Mouse (Mus musculus): Measurements from ENCODE around the gene Lpin1. TPM values are rescaled to one million over a fixed set of nuclear protein-coding genes. Genes with fewer than 3 reads are reported as not detected.

Gene Lpin1
- polyA plus RNA-seq, 1 experiment from 2014 or later = 17.1 TPM

- 77% methylated on average over 6 of the region's 6 CpGs for WGBS
- Histone ChIP-seq H3K4me3 (no peak overlapping the region), H3K9me3 (replicated peaks) (no peaks in the 10 kb centered on the region), H3K27me3 (no peaks in the 10 kb centered on the region), H3K4me1 (no peaks in the 10 kb centered on the region), H3K27ac (no peak overlapping the region), H3K9ac (no peak overlapping the region), H3K4me2 (replicated peaks) (no peak overlapping the region), H3K36me3 (no peaks in the 10 kb centered on the region)
- no peak for ATAC-seq (ENCODE audit: low FRiP score)
These were observed 118.1 kb downstream of the Lpin1 start for GRCm38 (mm10) chr12:16492713-16493112.

GRCm38 (mm10) chr12:16488899-16489298 is 121.9 kb downstream of the Lpin1 start:
- no peak for ATAC-seq (ENCODE audit: low FRiP score)
- Histone ChIP-seq H3K4me2 (replicated peaks) (no peak overlapping the region), H3K27ac (no peak overlapping the region), H3K9me3 (replicated peaks) (no peaks in the 10 kb centered on the region), H3K36me3 (no peaks in the 10 kb centered on the region), H3K4me3 (no peak overlapping the region), H3K9ac (no peak overlapping the region), H3K27me3 (no peaks in the 10 kb centered on the region), H3K4me1 (no peaks in the 10 kb centered on the region)

DNA sequence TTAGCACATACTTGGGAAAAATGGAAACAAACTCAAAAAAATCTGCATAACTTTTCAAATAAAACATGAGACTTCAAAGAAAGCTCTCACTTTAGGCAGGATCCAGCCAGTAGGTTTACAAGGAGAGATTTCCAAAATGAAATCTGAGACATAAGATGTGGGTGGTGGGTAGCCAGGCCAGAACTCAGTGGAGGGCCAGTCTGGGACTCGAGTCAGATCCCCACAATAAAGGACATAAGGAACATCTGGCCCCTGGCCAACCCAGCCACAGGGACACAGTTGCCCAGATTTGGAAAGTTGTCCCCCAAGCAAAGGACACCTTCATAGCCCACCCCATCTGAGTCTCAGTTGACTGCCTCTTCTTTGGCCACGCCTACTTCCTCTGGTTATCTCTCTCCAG is 123.3 kb downstream of the Lpin1 start:
- H3K27me3 ChIP-seq = no peaks in the 10 kb centered on the region
- H3K4me1 ChIP-seq = no peaks in the 10 kb centered on the region
- no peaks in the 10 kb centered on the region for H3K9me3 ChIP-seq (replicated peaks)
- 61% methylated on average over 2 of the region's 2 CpGs for WGBS
- ATAC-seq (ENCODE audit: low FRiP score) = no peak
- no peak overlapping the region for H3K4me3 ChIP-seq
- H3K27ac ChIP-seq = no peak overlapping the region
- no peak overlapping the region for H3K4me2 ChIP-seq (replicated peaks)
- no peak overlapping the region for H3K9ac ChIP-seq
- no peaks in the 10 kb centered on the region for H3K36me3 ChIP-seq

Other genes starting within 250 kb of the Lpin1 start
- 0.17 and 0.39 TPM in 2 replicates for gene Ntsr2, start 42.4 kb upstream of the Lpin1 start, polyA plus RNA-seq (2016; fragmentation: Nextera tagmentation; extraction: Ambion mirVana)
- 4.5 and 6.5 TPM in 2 replicates for gene Greb1, start 189.9 kb upstream of the Lpin1 start, polyA plus RNA-seq (2016; fragmentation: Nextera tagmentation; extraction: Ambion mirVana)
- gene E2f6, start 200.0 kb upstream of the Lpin1 start, polyA plus RNA-seq (2016; fragmentation: Nextera tagmentation; extraction: Ambion mirVana) = 65.9 and 75.6 TPM in 2 replicates

Data from hindbrain, embryonic 12.5 days (tissue).